Mouse (Mus musculus): ENCODE measurements around the gene Tspan14.

GRCm38 (mm10) chr14:40889704-40890103 is 76.9 kb downstream of the Tspan14 start:
- TF ChIP-seq EP300 (IDR thresholded peaks at IDR 0.05; ENCODE audit: insufficient read depth, low read depth, low read length) (no peak), POLR2A (IDR thresholded peaks at IDR 0.05; ENCODE audit: insufficient read depth, low read length) (no peak)

Measured in ES-Bruce4 (cell line).